Mouse (Mus musculus): ENCODE data around the gene Pafah2.

- TF ChIP-seq CTCF (IDR thresholded peaks at IDR 0.05; ENCODE audit: low read depth) (no peak), EP300 (optimal IDR thresholded peaks at IDR 0.05) (no peak)
Measured at GRCm38 (mm10) chr4:134432686-134433360, 36.7 kb downstream of the Pafah2 start.

Data from stomach, postnatal 0 days (tissue).